Mouse (Mus musculus) midbrain, postnatal 0 days (tissue): ENCODE measurements around the gene Rmi1. TPM values are rescaled to one million over a fixed set of nuclear protein-coding genes. Genes with fewer than 3 reads are reported as not detected.
"Not testable (repeated sequence)": the region's sequence is repeated elsewhere in the genome, so short reads cannot be mapped to it uniquely, and the experiment has no call there.

Experiments
- ATAC-seq: fragments of 200-750 bp; cut with Nextera tagmentation; 2 replicates; pipeline ENCODE4 v1.8.0; 2017; ENCODE audit warnings: moderate number of reproducible peaks, mild to moderate bottlenecking, moderate TSS enrichment, moderate library complexity; ENCODE audit not compliant: low FRiP score
- DNase-seq: peaks from one replicate; pipeline ENCODE4 v3.0.0-alpha.2; 2015; ENCODE audit warnings: low spot score
- H3K27ac ChIP-seq: fragments of 300-500 bp; sonication (generic); 2 replicates; pipeline ENCODE4 v1.5.1; 2014; ENCODE audit warnings: low read depth, mild to moderate bottlenecking, low read length, mixed read lengths
- H3K27me3 ChIP-seq: fragments of 300-500 bp; sonication (generic); 2 replicates; pipeline ENCODE4 v1.6.1; 2014; ENCODE audit warnings: low read length, control low read depth, mixed read lengths; ENCODE audit not compliant: insufficient read depth
- H3K36me3 ChIP-seq: fragments of 300-500 bp; sonication (generic); 2 replicates; pipeline ENCODE4 v1.6.1; 2014; ENCODE audit warnings: low read length, control low read depth, mixed read lengths; ENCODE audit not compliant: insufficient read depth
- H3K4me1 ChIP-seq: fragments of 300-500 bp; sonication (generic); 2 replicates; pipeline ENCODE4 v1.6.1; 2014; ENCODE audit warnings: mild to moderate bottlenecking, control low read depth, antibody characterized with exemption, low read length, mixed read lengths; ENCODE audit not compliant: insufficient read depth
- H3K4me2 ChIP-seq: fragments of 300-500 bp; sonication (generic); 2 replicates; pipeline ENCODE4 v1.6.1; 2014; ENCODE audit warnings: low read depth, mild to moderate bottlenecking, low read length, mixed read lengths; ENCODE audit not compliant: poor library complexity, severe bottlenecking
- H3K4me3 ChIP-seq: fragments of 300-500 bp; sonication (generic); 2 replicates; pipeline ENCODE4 v1.5.1; 2014; ENCODE audit warnings: low read depth, mild to moderate bottlenecking, low read length, moderate library complexity
- H3K9ac ChIP-seq: fragments of 300-500 bp; sonication (generic); replicated peaks from 2 replicates; pipeline ENCODE4 v1.6.1; 2014; ENCODE audit warnings: mild to moderate bottlenecking, low read length, moderate library complexity, mixed read lengths; ENCODE audit not compliant: poor library complexity, severe bottlenecking
- H3K9me3 ChIP-seq: fragments of 300-500 bp; sonication (generic); 2 replicates; pipeline ENCODE4 v1.6.1; 2016; ENCODE audit warnings: low read length, control low read depth
- CTCF ChIP-seq: IDR thresholded peaks from 2 replicates; pipeline ENCODE4 v1.5.1; 2016; ENCODE audit warnings: antibody characterized with exemption, mild to moderate bottlenecking
- WGBS: fragments of 180-500 bp; shearing (Covaris S2); extraction: QIAGEN DNeasy Blood & Tissue Kit; methylation state at CpG from one replicate; pipeline ENCODE4 v1.1.7; 2014; 5-methylcytosine and 5-hydroxymethylcytosine counted together
- polyA plus RNA-seq: library from polyadenylated mRNA; unstranded; fragments of >200 nt; fragmentation: Nextera tagmentation; extraction: Ambion mirVana; gene quantifications from 2 replicates; pipeline ENCODE4 v1.2.1, GENCODE M21; 2015
- total RNA-seq: library from RNA; depleted of rRNA; stranded (reverse); fragments of >200 nt; gene quantifications from 2 replicates; pipeline ENCODE4 v1.2.3, GENCODE M21; 2014

The Rmi1 gene
- total and polyA plus RNA-seq, 2 experiments from 2014 or later = 17.8 to 20.3 TPM

DNA sequence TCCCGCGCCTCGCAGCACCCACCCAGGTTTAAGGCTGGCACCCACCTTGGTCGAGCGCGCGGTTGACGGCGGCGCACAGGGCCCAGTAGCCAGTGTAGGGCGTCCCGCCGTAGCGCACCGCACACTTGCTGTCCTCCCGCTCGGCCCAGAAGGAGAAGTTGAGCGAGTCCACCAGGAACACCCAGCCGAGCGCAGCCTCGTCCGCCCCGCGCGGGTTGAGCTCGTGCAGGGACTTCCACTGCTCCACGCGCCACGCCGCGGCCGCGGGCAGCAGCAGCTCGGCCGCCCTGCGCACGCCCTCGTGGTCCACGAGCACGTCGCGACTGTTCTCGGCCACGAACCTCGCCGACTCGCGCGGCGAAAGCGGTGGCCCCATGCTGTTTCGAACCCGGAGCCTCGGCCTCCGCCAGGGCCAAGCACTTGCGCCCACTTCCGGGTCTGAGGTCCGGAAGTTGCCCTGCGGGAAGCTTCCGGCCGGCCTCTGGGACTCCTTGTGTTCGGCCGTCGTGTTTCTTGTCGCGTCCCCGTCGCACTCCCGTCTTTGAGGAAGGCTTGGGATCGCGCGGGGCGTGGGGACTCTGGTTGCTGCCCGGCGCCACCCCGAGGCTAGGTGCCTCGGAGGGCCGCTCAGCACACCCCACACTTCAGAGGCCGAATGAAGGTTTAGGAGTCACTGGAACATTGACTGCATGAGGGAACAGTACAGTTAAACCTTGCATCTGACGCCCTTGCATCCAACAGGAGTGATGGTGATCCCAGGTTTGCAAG is 17.1 kb upstream of the Rmi1 start, which contains the start of gene 2210016F16Rik:
Gene 2210016F16Rik (minus strand): TSS at position 447 of the 768 bp plus-strand sequence.
- peaks cover 16% of the 10 kb centered on the region for H3K36me3 ChIP-seq
- DNase-seq = peak; percentile 71
- ATAC-seq = peak; percentile 71
- 2% methylated on average over 80 of the region's 80 CpGs for WGBS
- peak; percentile 25 for TF ChIP-seq CTCF
- peak within 1 kb of the TSS; percentile 57 for H3K9ac ChIP-seq
- H3K27me3 ChIP-seq = no peaks in the 10 kb centered on the region
- H3K9me3 ChIP-seq = no peaks in the 10 kb centered on the region
- H3K27ac ChIP-seq = no peak within 1 kb of the TSS; the same call in 1 of the 2 replicates
- peak within 1 kb of the TSS; percentile 94 for H3K4me2 ChIP-seq
- H3K4me3 ChIP-seq = peak within 1 kb of the TSS; percentile 69
- no peaks in the 10 kb centered on the region for H3K4me1 ChIP-seq

DNA sequence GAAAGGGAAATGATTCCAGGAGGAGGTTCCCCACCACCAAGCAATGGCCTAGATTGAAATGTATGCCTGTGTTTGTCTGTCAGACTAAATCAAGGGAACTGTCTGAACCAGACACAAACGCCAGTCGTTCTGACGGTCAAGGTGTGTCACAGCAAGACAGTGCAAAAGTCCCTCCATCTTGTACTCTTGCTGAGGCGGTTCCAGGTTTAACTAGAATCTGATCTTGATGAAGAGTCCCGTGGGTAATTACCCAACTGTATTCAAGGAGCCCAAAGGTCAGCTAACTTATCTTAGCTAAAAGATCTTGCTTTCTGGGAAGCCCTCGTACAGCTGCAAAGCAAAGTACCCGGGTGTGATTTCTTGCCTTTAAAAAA is 16.5 kb upstream of the Rmi1 start:
- no peak overlapping the region for H3K27ac ChIP-seq
- H3K9me3 ChIP-seq = no peaks in the 10 kb centered on the region
- H3K9ac ChIP-seq = peak overlapping the region; percentile 57
- peaks cover 20% of the 10 kb centered on the region for H3K36me3 ChIP-seq
- ATAC-seq (no peak), DNase-seq (no peak)
- WGBS = 82% methylated on average over 7 of the region's 7 CpGs
- H3K4me1 ChIP-seq = no peaks in the 10 kb centered on the region
- no peaks in the 10 kb centered on the region for H3K27me3 ChIP-seq
- TF ChIP-seq CTCF = no peak
- H3K4me3 ChIP-seq = peak overlapping the region; percentile 69; the same call in 1 of the 2 replicates
- H3K4me2 ChIP-seq = peak overlapping the region; percentile 94

DNA sequence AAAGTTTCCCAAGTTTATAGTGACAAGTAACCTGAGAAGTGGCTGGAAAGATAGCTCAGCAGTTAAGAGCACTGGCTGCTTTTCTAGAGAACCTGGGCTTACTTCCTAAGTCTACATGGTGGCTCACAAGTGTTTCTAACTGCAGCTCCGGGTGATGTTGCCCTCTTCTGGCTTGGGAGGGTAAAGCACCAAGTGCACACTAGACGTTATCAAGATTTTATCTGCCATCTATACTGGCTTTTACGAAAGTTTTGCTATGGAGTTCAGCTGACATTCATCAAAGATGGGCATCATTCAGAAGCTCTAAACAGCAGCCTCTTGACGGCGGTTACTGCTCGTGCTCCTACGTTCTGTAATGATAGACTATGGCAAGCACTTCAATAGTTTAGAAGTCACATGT is 14.1 kb upstream of the Rmi1 start:
- Histone ChIP-seq H3K9me3 (no peaks in the 10 kb centered on the region), H3K4me3 (no peak overlapping the region), H3K27ac (no peak overlapping the region), H3K9ac (no peak overlapping the region), H3K4me1 (no peaks in the 10 kb centered on the region), H3K27me3 (no peaks in the 10 kb centered on the region), H3K4me2 (no peak overlapping the region), H3K36me3 (peaks cover 12% of the 10 kb centered on the region)
- peak; percentile 84 for TF ChIP-seq CTCF
- 24% methylated on average over 7 of the region's 7 CpGs for WGBS
- no peak for ATAC-seq
- DNase-seq = peak; percentile 75

DNA sequence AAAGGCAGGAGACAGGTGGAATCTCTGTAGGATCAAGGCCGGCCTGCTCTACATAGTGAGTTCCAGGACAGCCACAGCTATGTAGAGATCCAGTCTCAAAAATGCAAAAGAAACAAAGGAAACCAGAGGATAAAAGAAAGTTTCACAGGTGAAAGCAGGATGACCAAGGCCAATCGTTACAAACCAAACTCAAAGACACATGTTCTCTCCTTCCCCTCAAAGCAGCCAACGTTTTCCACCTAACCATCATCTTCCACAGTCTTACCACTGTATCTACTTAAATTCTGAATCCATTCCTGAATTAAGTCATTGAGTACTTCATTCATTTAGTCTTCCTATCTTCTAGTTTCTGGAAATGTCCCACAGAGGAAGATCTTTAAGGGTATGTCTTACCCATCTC is 13.7 kb upstream of the Rmi1 start:
- no peak for TF ChIP-seq CTCF
- Histone ChIP-seq H3K4me1 (no peaks in the 10 kb centered on the region), H3K9ac (no peak overlapping the region), H3K9me3 (no peaks in the 10 kb centered on the region), H3K4me2 (no peak overlapping the region), H3K36me3 (peaks cover 12% of the 10 kb centered on the region), H3K4me3 (no peak overlapping the region), H3K27me3 (no peaks in the 10 kb centered on the region), H3K27ac (no peak overlapping the region)
- ATAC-seq (no peak), DNase-seq (no peak)
- WGBS = 57% methylated on average over 3 of the region's 3 CpGs

DNA sequence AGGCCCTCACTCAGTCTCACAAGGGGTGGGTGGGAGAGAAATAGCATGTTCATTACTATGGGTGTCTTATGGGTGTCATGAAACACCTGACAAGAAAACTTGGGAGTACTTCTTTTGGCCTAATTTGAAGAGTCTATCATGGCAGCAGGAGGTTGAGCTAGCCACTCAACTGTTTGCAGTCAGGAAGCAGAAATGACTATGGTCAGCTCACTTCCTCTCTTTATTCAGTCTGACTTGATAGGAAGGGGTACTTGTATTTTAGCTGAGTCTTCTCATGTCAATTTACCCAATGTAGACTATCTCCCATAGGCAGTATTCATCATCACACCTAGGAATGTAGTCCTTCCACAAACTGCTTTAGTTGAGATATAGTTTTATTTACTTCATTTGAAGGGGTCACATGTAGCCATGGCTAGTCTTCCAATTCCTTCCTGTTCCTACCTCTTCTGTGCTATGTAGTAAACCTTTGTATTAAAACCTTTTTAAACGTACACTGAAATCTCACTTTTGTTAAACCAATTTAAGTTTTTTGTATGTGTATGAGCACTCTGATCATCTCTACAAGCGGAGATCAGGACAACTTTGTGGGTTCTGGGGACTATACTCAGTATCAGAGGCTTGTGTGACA is 12.6 kb upstream of the Rmi1 start:
- no peak overlapping the region for H3K27ac ChIP-seq
- peaks cover 17% of the 10 kb centered on the region for H3K36me3 ChIP-seq
- H3K9me3 ChIP-seq = no peaks in the 10 kb centered on the region
- no peak overlapping the region for H3K9ac ChIP-seq
- H3K4me1 ChIP-seq = no peaks in the 10 kb centered on the region
- no peak overlapping the region for H3K4me3 ChIP-seq
- DNase-seq (no peak), ATAC-seq (no peak)
- WGBS = 76% methylated on average over 2 of the region's 2 CpGs
- no peaks in the 10 kb centered on the region for H3K27me3 ChIP-seq
- no peak for TF ChIP-seq CTCF
- no peak overlapping the region for H3K4me2 ChIP-seq

DNA sequence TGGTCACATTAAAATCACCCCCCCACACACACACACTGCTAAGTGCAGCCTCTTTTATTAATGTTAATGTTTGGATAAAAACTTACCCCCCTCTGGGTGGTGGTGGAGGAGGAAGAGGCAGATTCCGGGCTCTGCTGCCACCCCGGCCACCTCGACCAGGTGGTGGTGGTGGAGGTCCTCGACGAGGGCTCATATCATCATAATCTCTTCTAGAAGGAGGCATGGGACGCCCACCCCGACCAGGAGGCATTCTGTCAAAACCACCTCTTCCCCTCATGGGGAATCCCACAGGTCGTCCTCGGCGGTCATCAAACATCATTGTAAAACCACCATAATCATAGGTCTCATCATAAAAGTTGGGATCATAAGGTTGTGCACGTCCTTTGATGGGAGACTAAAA is 7.7 kb upstream of the Rmi1 start:
- H3K36me3 ChIP-seq = peaks cover 43% of the 10 kb centered on the region
- H3K27ac ChIP-seq, DNase-seq, H3K4me3 ChIP-seq, H3K9me3 ChIP-seq, H3K4me1 ChIP-seq, ATAC-seq, H3K9ac ChIP-seq, H3K27me3 ChIP-seq, H3K4me2 ChIP-seq: not testable (repeated sequence)
- 86% methylated on average over 11 of the region's 11 CpGs for WGBS
